Mouse (Mus musculus) lung, embryonic 14.5 days (tissue): ENCODE measurements around the gene Spaca5. TPM values are rescaled to one million over a fixed set of nuclear protein-coding genes. Genes with fewer than 3 reads are reported as not detected.

ENCODE experiments used
- ATAC-seq: fragments of 200-750 bp; cut with Nextera tagmentation; 2 replicates; pipeline ENCODE4 v1.8.0; 2017; ENCODE audit warnings: mild to moderate bottlenecking, moderate TSS enrichment, moderate library complexity; ENCODE audit not compliant: insufficient read depth
- DNase-seq: peaks from one replicate; pipeline ENCODE4 v3.0.0-alpha.2; 2015
- H3K27ac ChIP-seq: fragments of 300-500 bp; sonication (generic); 2 replicates; pipeline ENCODE4 v1.5.1; 2014; ENCODE audit warnings: low read depth, mild to moderate bottlenecking, moderate library complexity
- H3K27me3 ChIP-seq: fragments of 300-500 bp; sonication (generic); 2 replicates; pipeline ENCODE4 v1.6.1; 2014; ENCODE audit warnings: low read length, control low read depth; ENCODE audit not compliant: insufficient read depth
- H3K36me3 ChIP-seq: fragments of 300-500 bp; sonication (generic); 2 replicates; pipeline ENCODE4 v1.6.1; 2014; ENCODE audit warnings: control low read depth; ENCODE audit not compliant: insufficient read depth
- H3K4me1 ChIP-seq: fragments of 300-500 bp; sonication (generic); 2 replicates; pipeline ENCODE4 v1.6.1; 2014; ENCODE audit warnings: antibody characterized with exemption, control low read depth; ENCODE audit not compliant: insufficient read depth
- H3K4me2 ChIP-seq: fragments of 300-500 bp; sonication (generic); 2 replicates; pipeline ENCODE4 v1.6.1; 2014; ENCODE audit warnings: mild to moderate bottlenecking
- H3K4me3 ChIP-seq: fragments of 300-500 bp; sonication (generic); 2 replicates; pipeline ENCODE4 v1.5.1; 2014; ENCODE audit warnings: low read depth, low read length
- H3K9ac ChIP-seq: fragments of 300-500 bp; sonication (generic); 2 replicates; pipeline ENCODE4 v1.6.1; 2014
- H3K9me3 ChIP-seq: fragments of 300-500 bp; sonication (generic); 2 replicates; pipeline ENCODE4 v1.6.1; 2016; ENCODE audit warnings: low read depth, low read length, control low read depth
- CTCF ChIP-seq: IDR thresholded peaks from 2 replicates; pipeline ENCODE4 v1.5.1; 2016; ENCODE audit warnings: antibody characterized with exemption, low read depth
- WGBS: fragments of 180-500 bp; shearing (Covaris S2); extraction: QIAGEN DNeasy Blood & Tissue Kit; methylation state at CpG from one replicate; pipeline ENCODE4 v1.1.7; 2014; 5-methylcytosine and 5-hydroxymethylcytosine counted together
- polyA plus RNA-seq: library from polyadenylated mRNA; unstranded; fragments of >200 nt; fragmentation: Nextera tagmentation; extraction: Ambion mirVana; gene quantifications from 2 replicates; pipeline ENCODE4 v1.2.1, GENCODE M21; 2014

The Spaca5 gene
- polyA plus RNA-seq, 1 experiment from 2014 or later, result not detected

DNA sequence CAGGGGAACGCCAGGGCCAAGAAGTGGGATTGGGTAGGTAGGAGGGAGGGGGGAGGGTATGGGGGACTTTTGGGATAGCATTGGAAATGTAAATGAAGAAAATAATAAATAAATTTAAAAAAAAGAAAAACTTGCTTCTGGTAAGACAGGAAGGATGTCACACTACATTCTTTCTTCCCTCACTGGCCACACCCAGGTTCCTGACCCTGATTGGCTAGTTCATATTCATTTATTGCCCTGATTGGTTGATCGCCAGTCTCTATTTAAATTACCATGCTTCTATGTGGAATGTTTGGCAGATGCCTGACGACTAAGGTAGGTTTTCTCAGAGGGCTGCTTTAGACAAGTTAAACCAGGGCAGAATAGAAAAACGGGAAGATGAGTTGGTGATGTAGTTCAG is 47.3 kb downstream of the Spaca5 start, which contains the start of gene Ssxa1:
Ssxa1 (plus strand) TSS at position 301 of the 400 bp plus-strand sequence.
- no peak for TF ChIP-seq CTCF
- H3K9ac ChIP-seq, result no peak within 1 kb of the TSS
- no peak within 1 kb of the TSS for H3K4me2 ChIP-seq
- no peak for DNase-seq
- no peaks in the 10 kb centered on the region for H3K4me1 ChIP-seq
- no peak within 1 kb of the TSS for H3K27ac ChIP-seq
- no peaks in the 10 kb centered on the region for H3K27me3 ChIP-seq
- 86% methylated on average over 4 of the region's 4 CpGs for WGBS
- ATAC-seq, result no peak
- H3K4me3 ChIP-seq, result no peak within 1 kb of the TSS
- no peaks in the 10 kb centered on the region for H3K9me3 ChIP-seq
- no peaks in the 10 kb centered on the region for H3K36me3 ChIP-seq

Other genes starting within 250 kb of the Spaca5 start
- gene Timp1, start 198.2 kb upstream of the Spaca5 start, polyA plus RNA-seq, result 34.2 and 34.7 TPM in 2 replicates
- 0.11 and 0.42 TPM in 2 replicates for gene Syn1, start 147.4 kb upstream of the Spaca5 start, polyA plus RNA-seq
- gene Cfp, start 136.9 kb upstream of the Spaca5 start, polyA plus RNA-seq, result 5.6 and 6.0 TPM in 2 replicates
- 7.7 and 8.0 TPM in 2 replicates for gene Elk1, start 117.8 kb upstream of the Spaca5 start, polyA plus RNA-seq
- gene Uxt, start 106.4 kb upstream of the Spaca5 start, polyA plus RNA-seq, result 53.2 and 55.9 TPM in 2 replicates
- 5.5 and 5.9 TPM in 2 replicates for gene Zfp182, start 6.1 kb upstream of the Spaca5 start, polyA plus RNA-seq
- 1.3 TPM in 2 replicates for gene Zfp300, start 21.1 kb downstream of the Spaca5 start, polyA plus RNA-seq
- gene Ssxa1, start 47.4 kb downstream of the Spaca5 start, polyA plus RNA-seq, result not detected in 2 replicates
- not detected in 2 replicates for gene Gm21876, start 107.2 kb downstream of the Spaca5 start, polyA plus RNA-seq